Mouse (Mus musculus) neural tube, embryonic 14.5 days (tissue): Measurements from ENCODE around the gene Rab36. TPM values are rescaled to one million over a fixed set of nuclear protein-coding genes. Genes with fewer than 3 reads are reported as not detected.
A peak's percentile ranks its signal among the peaks of the same experiment; 100 is the strongest.

Experiments used
- ATAC-seq: fragments of 200-750 bp; cut with Nextera tagmentation; 2 replicates; pipeline ENCODE4 v1.8.0; 2017; ENCODE audit warnings: low read depth, mild to moderate bottlenecking, moderate TSS enrichment, moderate library complexity
- H3K27ac ChIP-seq: fragments of 300-500 bp; sonication (generic); 2 replicates; pipeline ENCODE4 v1.5.1; 2014; ENCODE audit warnings: low read depth, mild to moderate bottlenecking, control low read depth, low read length, moderate library complexity, mixed read lengths
- H3K27me3 ChIP-seq: fragments of 300-500 bp; sonication (generic); 2 replicates; pipeline ENCODE4 v1.6.1; 2014; ENCODE audit warnings: low read length; ENCODE audit not compliant: control insufficient read depth, insufficient read depth
- H3K36me3 ChIP-seq: fragments of 300-500 bp; sonication (generic); 2 replicates; pipeline ENCODE4 v1.6.1; 2014; ENCODE audit warnings: low read length, mixed read lengths; ENCODE audit not compliant: control insufficient read depth, insufficient read depth
- H3K4me1 ChIP-seq: fragments of 300-500 bp; sonication (generic); 2 replicates; pipeline ENCODE4 v1.6.1; 2014; ENCODE audit warnings: low read length; ENCODE audit not compliant: control insufficient read depth, insufficient read depth
- H3K4me2 ChIP-seq: fragments of 300-500 bp; sonication (generic); 2 replicates; pipeline ENCODE4 v1.6.1; 2014; ENCODE audit warnings: mild to moderate bottlenecking, low read depth, low read length, control low read depth
- H3K4me3 ChIP-seq: fragments of 300-500 bp; sonication (generic); 2 replicates; pipeline ENCODE4 v1.5.1; 2014; ENCODE audit warnings: low read depth, low read length, control low read depth, mixed read lengths
- H3K9ac ChIP-seq: fragments of 300-500 bp; sonication (generic); replicated peaks from 2 replicates; pipeline ENCODE4 v1.6.1; 2014; ENCODE audit warnings: low read depth, mild to moderate bottlenecking, control low read depth, low read length, mixed read lengths
- H3K9me3 ChIP-seq: fragments of 300-500 bp; sonication (generic); 2 replicates; pipeline ENCODE4 v1.6.1; 2016; ENCODE audit warnings: low read length; ENCODE audit not compliant: control insufficient read depth
- WGBS: fragments of 180-500 bp; shearing (Covaris S2); extraction: QIAGEN DNeasy Blood & Tissue Kit; methylation state at CpG from one replicate; pipeline ENCODE4 v1.1.7; 2014; 5-methylcytosine and 5-hydroxymethylcytosine counted together
- polyA plus RNA-seq: library from polyadenylated mRNA; unstranded; fragments of >200 nt; fragmentation: Nextera tagmentation; extraction: Ambion mirVana; gene quantifications from 2 replicates; pipeline ENCODE4 v1.2.1, GENCODE M21; 2014

Gene Rab36
- polyA plus RNA-seq: 13.9 and 18.8 TPM in 2 replicates

DNA sequence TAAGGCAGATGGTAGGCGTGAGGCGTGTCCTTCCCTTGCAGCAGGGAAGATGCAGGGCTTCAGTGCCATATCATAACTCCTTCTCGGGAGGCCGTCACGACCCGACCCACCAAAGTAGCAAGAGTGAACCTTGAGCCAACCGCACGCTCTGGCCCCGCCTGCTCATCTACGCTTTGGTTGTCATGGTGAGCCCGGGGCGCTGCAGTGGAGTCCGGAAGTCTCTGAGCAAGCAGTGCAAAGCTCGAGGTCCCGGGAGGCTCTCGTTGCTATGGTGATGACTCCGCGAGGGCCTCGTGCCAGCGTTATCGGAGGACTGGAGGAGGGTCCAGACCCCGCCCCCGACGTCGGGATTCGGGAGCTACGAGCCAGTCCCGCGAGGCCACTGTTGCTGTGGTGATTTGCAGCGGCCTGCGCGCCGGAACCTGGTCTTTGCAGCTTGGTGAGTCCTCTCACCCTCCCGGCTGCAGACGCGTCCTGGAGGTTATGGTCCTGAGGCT, at the start of gene Rab36:
TSS of gene Rab36 (plus strand) at position 176 of the 497 bp plus-strand sequence.
- peak within 1 kb of the TSS; percentile 82 for H3K27ac ChIP-seq
- peak within 1 kb of the TSS; percentile 39 for H3K4me3 ChIP-seq
- WGBS: under 1% methylated on average over 36 of the region's 36 CpGs
- peak; percentile 94 for ATAC-seq
- H3K9me3 ChIP-seq: no peaks in the 10 kb centered on the region
- peak within 1 kb of the TSS; percentile 76 for H3K4me2 ChIP-seq
- peak within 1 kb of the TSS; percentile 66 for H3K9ac ChIP-seq
- peaks cover 23% of the 10 kb centered on the region for H3K4me1 ChIP-seq
- H3K27me3 ChIP-seq: no peaks in the 10 kb centered on the region
- H3K36me3 ChIP-seq: no peaks in the 10 kb centered on the region

DNA sequence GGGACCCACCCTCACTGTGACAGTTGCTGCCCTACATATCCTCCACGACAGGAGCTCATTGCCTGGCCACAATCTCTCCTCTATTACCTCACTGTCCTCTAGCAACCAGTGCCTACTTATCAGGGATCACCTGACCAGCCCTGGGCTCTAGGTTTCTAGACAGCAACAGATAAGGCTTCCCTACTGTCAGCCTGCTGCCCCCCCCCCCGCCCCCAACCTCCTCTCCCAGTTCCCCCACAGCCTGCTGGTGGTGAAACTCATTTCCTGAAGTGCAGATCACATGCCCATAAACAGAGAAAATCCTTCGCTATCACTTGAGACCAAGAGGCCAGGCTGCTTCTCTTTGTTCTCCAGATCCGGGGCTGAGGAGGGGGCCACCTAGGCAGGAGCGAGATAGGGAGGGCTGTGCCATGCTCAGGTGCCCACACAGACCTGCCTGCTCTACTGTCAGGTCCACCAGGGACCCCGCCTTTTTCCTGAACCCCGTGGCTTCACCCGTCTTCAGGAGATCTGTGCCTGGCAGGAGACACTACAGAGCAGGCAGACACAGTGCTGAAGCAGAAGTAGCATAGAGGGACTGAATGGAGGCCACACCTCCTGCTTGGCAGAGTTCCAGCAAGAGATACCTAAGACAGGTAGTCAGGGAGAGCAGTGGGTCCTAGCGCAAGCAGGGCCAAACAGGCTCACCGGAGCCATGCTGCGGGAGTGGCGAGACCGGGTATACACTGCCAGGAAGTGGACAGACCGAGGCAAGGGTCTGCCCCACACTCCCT, 49.0 kb upstream of the Rab36 start:
- Histone ChIP-seq H3K4me2 (no peak overlapping the region), H3K36me3 (peaks cover 10% of the 10 kb centered on the region), H3K9ac (no peak overlapping the region), H3K4me1 (no peaks in the 10 kb centered on the region), H3K27me3 (no peaks in the 10 kb centered on the region), H3K27ac (no peak overlapping the region), H3K9me3 (no peaks in the 10 kb centered on the region), H3K4me3 (no peak overlapping the region)
- whole genome bisulfite sequencing: 89% methylated on average over 14 of the region's 14 CpGs
- ATAC-seq: peak; percentile 15; the same call in 1 of the 2 replicates

DNA sequence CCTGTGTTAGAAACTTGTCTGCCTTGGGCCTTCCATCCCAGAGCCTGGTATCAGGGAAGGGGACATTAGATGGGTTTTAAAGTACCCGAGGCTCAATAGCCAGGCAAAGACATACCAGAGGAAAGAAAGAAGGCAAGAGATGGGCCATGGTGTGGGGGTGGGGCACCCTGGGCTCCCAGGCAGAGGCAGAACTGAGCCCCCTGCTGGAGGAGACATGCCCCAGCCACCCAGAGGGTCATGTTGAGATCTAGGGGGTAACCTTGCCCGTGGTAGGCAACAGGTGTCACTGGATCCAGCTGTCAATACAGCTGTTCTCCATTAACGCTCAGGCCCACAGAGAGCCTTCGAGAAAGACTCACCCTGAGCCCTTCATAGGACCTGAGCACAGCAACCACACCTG, 47.0 kb upstream of the Rab36 start:
- H3K4me2 ChIP-seq: no peak overlapping the region
- H3K4me3 ChIP-seq: no peak overlapping the region
- peaks cover 10% of the 10 kb centered on the region for H3K36me3 ChIP-seq
- no peak for ATAC-seq
- H3K4me1 ChIP-seq: peaks cover 8% of the 10 kb centered on the region; the same call in 1 of the 2 replicates
- H3K9me3 ChIP-seq: no peaks in the 10 kb centered on the region
- no peak overlapping the region for H3K27ac ChIP-seq
- H3K27me3 ChIP-seq: no peaks in the 10 kb centered on the region
- 81% methylated on average over 4 of the region's 4 CpGs for WGBS
- no peak overlapping the region for H3K9ac ChIP-seq

DNA sequence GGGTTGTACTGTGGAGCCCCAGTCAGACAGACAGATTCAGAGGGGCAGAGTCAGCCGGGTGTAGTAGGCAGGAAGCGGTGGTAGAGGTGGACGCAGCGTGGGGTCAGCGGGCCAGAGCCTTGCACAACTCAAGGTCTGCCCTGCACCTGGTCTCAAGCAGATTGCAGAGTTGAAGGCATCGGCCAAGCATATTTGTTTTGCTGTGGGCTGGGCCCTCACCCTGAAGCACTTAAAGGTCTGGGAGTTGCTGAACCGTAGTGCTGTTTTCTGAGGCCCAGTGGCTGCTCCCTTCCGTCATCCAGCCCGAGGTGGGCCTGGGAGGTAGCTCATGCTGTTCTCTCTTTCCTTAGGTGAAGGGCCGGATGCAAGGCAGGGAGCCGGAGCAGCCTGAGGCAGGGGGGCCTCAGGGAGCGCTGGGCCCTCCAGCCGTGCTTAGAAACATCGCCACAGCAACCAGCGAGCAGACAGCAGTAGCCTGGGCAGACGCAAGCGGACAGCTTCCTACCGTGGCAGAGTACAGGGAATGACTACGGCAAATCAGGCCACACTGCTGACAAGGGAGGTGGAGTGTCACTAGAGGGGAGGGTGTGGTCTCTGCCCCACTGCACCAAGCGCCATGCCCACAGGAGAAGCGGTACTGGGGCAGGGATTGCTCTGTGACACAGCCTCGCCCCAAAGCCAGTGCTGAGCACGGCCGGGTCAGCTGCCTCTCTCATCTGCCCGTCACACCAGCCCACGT, 46.1 kb upstream of the Rab36 start:
- no peak overlapping the region for H3K9ac ChIP-seq
- no peaks in the 10 kb centered on the region for H3K27me3 ChIP-seq
- no peaks in the 10 kb centered on the region for H3K9me3 ChIP-seq
- ATAC-seq: no peak
- no peak overlapping the region for H3K27ac ChIP-seq
- H3K36me3 ChIP-seq: peaks cover 10% of the 10 kb centered on the region
- H3K4me3 ChIP-seq: no peak overlapping the region
- 45% methylated on average over 26 of the region's 26 CpGs for WGBS
- peaks cover 17% of the 10 kb centered on the region for H3K4me1 ChIP-seq
- H3K4me2 ChIP-seq: no peak overlapping the region

DNA sequence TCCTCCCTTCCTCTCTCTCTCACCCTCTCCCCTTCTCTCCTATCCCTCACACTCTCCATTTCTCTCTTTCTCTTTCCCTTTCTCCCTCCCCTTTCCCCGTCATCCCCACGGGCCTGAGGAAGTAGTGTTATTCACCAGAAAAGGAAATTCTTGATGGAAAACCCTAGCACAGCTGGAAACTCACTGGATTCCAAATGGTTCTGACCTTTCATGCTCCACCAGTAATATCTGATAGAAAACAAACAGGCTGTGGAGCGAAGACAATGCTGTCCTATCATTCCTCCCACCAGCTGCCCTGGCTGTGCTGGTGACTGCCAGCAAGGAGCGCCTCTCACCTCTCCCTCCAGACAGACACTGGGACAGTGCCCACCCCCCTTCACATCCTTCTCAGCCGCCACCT, 42.0 kb upstream of the Rab36 start:
- no peak overlapping the region for H3K9ac ChIP-seq
- no peak for ATAC-seq
- no peak overlapping the region for H3K4me2 ChIP-seq
- H3K27ac ChIP-seq: no peak overlapping the region
- H3K4me3 ChIP-seq: no peak overlapping the region
- H3K9me3 ChIP-seq: no peaks in the 10 kb centered on the region
- H3K27me3 ChIP-seq: no peaks in the 10 kb centered on the region
- WGBS: 9% methylated on average over 5 of the region's 5 CpGs
- peaks cover 10% of the 10 kb centered on the region for H3K36me3 ChIP-seq
- peaks cover 27% of the 10 kb centered on the region for H3K4me1 ChIP-seq

DNA sequence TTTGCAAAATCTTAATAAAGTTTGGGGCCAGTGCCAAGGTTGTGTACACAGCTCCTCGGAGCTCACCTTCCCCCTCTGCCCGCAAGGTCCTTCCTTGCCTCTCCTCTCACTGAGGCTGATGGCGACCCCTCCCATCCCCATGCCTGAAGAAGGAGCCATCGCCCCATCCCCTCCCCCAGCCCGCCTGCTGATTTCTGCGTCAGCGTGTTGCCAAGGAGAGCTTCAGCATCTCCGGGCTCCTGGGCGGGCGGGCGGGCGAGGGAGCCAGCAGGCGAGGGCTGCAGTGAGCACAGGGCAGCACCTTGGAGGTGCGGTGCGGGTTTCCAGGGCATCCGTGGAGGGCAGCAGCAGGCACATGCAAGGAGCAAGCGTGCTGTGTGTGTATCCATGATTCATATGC, 41.5 kb upstream of the Rab36 start:
- Histone ChIP-seq H3K9ac (no peak overlapping the region), H3K4me3 (no peak overlapping the region), H3K4me2 (peak overlapping the region; percentile 41), H3K4me1 (peaks cover 27% of the 10 kb centered on the region), H3K36me3 (peaks cover 10% of the 10 kb centered on the region), H3K9me3 (no peaks in the 10 kb centered on the region), H3K27ac (no peak overlapping the region), H3K27me3 (no peaks in the 10 kb centered on the region)
- WGBS: under 1% methylated on average over 17 of the region's 17 CpGs
- ATAC-seq: peak; percentile 52

DNA sequence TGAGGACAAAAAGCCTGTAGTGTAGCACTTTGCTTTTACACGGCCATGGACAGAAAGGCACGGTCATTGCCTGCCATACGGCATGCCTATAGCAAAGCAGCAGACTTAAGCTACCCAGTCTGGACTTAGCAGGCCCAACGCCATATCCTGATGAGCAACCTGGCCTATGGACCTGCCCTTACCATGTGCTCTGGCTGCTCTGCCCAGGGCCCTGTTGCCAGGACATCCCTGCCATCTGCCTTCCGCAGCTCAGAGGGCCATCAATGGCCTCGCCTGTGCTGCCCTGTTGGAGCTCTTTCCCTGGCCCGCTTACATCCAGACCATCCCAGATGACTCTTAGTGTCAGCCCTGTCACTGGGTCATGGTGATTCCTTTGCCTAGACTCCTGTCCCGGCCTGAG, 35.5 kb upstream of the Rab36 start:
- Histone ChIP-seq H3K4me3 (no peak overlapping the region), H3K27me3 (no peaks in the 10 kb centered on the region), H3K36me3 (no peaks in the 10 kb centered on the region), H3K9me3 (no peaks in the 10 kb centered on the region), H3K9ac (no peak overlapping the region), H3K27ac (no peak overlapping the region), H3K4me1 (peaks cover 10% of the 10 kb centered on the region; the same call in 1 of the 2 replicates), H3K4me2 (no peak overlapping the region)
- WGBS: 94% methylated on average over 8 of the region's 8 CpGs
- no peak for ATAC-seq

DNA sequence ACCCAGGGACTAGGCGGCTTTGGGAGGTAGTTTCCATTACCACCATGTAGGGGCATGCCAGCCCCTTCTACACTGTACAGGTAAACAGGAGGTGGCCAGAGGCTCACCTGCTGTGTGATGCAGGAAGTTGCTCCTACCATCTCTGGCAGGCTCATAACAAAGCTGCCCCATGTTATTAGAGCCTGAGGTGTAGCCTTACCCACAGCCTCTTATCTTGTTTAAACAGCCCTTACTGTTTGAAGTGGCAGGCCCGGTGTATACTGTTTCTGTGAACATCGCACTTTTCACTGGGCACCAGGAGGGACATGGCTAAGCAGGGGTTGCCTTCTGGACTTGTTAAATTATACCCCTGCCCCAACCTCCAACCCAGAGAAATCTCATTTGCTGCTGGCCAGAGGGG, 32.8 kb upstream of the Rab36 start:
- Histone ChIP-seq H3K27me3 (no peaks in the 10 kb centered on the region), H3K9ac (no peak overlapping the region), H3K27ac (no peak overlapping the region), H3K4me1 (peaks cover 17% of the 10 kb centered on the region), H3K4me3 (no peak overlapping the region), H3K9me3 (no peaks in the 10 kb centered on the region), H3K4me2 (no peak overlapping the region), H3K36me3 (no peaks in the 10 kb centered on the region)
- 87% methylated on average over 3 of the region's 3 CpGs for WGBS
- ATAC-seq: no peak
